Mouse (Mus musculus) erythroblast, embryonic 14.5 days (primary cell): Measurements from ENCODE around the gene Abca7. TPM values are rescaled to one million over a fixed set of nuclear protein-coding genes. Genes with fewer than 3 reads are reported as not detected.

Source experiments
- H3K27me3 ChIP-seq: 2 replicates; pipeline ENCODE4 v1.6.1; 2012; ENCODE audit warnings: inconsistent platforms; ENCODE audit not compliant: control insufficient read depth
- H3K36me3 ChIP-seq: 2 replicates; pipeline ENCODE4 v1.6.1; 2012; ENCODE audit warnings: mild to moderate bottlenecking, inconsistent platforms; ENCODE audit not compliant: control insufficient read depth
- H3K4me1 ChIP-seq: 2 replicates; pipeline ENCODE4 v1.6.1; 2012; ENCODE audit warnings: inconsistent platforms; ENCODE audit not compliant: control insufficient read depth
- H3K4me3 ChIP-seq: replicated peaks from 2 replicates; pipeline ENCODE3; 2012; ENCODE audit warnings: moderate library complexity, mild to moderate bottlenecking, inconsistent platforms
- H3K9me3 ChIP-seq: 2 replicates; pipeline ENCODE4 v1.6.1; 2012; ENCODE audit warnings: low read length, inconsistent platforms, mixed read lengths; ENCODE audit not compliant: control insufficient read depth
- GATA1 ChIP-seq: IDR thresholded peaks from 2 replicates; pipeline ENCODE4 v1.6.1; 2012; ENCODE audit warnings: low read length, inconsistent platforms, mixed read lengths
- TAL1 ChIP-seq: IDR thresholded peaks from 3 replicates; pipeline ENCODE4 v1.6.1; 2012; ENCODE audit warnings: low read length, inconsistent platforms, mixed read lengths
- polyA plus RNA-seq: library from polyadenylated mRNA; stranded (reverse); fragments of >175 nt; gene quantifications from 2 replicates; pipeline ENCODE4 v1.2.3, GENCODE M21; 2012

Gene Abca7
- polyA plus RNA-seq, 1 experiment: 7.6 TPM

DNA sequence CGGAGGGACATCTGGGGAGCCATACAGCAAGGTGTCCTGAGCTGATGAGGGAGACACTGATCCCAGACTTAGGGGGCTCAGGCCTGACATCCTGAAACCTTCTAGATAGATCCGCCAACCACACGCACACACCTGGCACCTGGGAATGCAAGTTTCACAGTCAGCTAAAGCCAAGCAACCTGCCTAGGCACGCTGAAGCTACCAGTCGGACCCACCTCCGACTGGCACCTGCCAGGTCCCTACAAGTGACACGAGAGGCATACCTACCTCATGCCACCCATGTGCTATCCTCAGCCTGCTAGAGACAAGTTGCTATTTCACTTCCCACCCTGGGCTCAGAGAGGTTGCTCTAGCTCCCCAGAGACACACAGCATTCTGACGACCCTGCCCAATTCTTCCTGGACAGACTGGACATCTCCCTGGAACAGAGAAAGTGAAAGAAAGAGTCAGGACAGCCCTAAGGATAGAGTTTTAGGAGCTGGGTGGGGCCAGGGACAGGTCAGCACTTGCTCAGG lies 7.0 kb upstream of the Abca7 start:
- Histone ChIP-seq H3K9me3 (peaks cover 21% of the 10 kb centered on the region), H3K4me3 (peak overlapping the region; percentile 60), H3K4me1 (peaks cover 69% of the 10 kb centered on the region), H3K27me3 (peaks cover 38% of the 10 kb centered on the region), H3K36me3 (no peaks in the 10 kb centered on the region; the same call in 1 of the 2 replicates)
- TF ChIP-seq TAL1: no peak
- no peak for TF ChIP-seq GATA1

DNA sequence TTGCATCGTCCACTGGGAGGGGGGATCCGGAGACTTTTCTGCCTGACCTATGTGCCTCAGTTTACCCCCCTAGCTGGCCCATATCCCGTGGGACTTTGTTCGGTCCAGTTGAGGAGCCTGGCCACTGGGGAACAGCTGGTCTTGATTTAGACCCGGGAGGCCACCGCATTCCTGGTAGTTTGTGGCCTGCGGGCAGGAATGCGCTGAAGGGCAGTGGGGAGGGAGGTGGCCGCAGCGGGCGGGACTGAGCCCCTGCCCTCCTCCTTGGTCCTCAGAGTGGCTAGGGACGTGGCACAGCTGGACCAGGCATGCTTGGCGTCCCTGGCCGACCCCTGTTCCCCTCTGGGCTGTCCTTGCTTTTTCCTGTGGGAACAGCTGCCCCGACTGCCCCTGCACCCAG lies 6.4 kb upstream of the Abca7 start:
- Histone ChIP-seq H3K4me1 (peaks cover 69% of the 10 kb centered on the region), H3K9me3 (peaks cover 21% of the 10 kb centered on the region), H3K27me3 (peaks cover 38% of the 10 kb centered on the region), H3K4me3 (no peak overlapping the region), H3K36me3 (no peaks in the 10 kb centered on the region; the same call in 1 of the 2 replicates)
- TF ChIP-seq TAL1: no peak
- no peak for TF ChIP-seq GATA1

DNA sequence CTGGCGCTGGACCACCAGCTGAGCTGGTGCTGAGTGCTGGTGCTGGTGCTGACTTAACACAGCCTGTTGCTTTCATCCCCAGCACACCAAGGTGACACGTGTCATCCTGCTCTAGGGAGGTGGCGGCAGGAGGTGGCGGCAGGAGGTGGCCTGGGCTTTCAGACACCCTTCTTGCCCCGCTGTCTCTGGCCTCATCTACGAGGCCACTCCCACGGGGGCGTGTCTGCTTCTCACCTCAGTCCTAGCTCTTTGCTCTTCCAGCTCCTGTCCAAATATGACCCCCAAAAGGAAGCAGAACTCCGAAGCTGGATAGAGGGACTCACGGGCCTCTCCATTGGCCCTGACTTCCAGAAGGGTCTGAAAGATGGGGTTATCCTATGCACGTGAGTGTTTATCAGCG lies 5.2 kb upstream of the Abca7 start:
- no peak overlapping the region for H3K4me3 ChIP-seq
- TF ChIP-seq TAL1 (no peak), GATA1 (no peak)
- H3K9me3 ChIP-seq: peaks cover 21% of the 10 kb centered on the region
- H3K4me1 ChIP-seq: peaks cover 70% of the 10 kb centered on the region
- no peaks in the 10 kb centered on the region; the same call in 1 of the 2 replicates for H3K36me3 ChIP-seq
- peaks cover 38% of the 10 kb centered on the region for H3K27me3 ChIP-seq

DNA sequence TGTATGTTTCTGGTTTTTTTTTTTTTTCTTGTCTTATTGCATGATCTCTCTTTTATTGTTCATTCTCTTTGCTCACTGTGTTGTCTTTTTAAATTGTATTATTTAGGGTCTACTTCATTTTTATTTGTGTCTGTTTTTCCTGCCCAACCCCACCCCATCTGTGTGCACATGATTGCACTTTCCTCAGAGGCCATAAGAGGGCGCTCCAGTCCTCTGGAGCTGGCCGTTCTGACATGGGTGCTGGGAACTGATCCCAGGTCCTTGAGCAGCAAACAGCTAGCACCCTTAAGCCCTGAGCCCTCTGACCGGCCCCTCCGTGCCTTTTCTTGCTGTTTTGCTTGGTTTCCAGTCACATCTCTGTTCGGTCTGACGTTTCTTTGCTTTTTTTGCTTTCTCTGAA lies 4.7 kb upstream of the Abca7 start:
- Histone ChIP-seq H3K27me3 (peaks cover 38% of the 10 kb centered on the region), H3K4me3 (no peak overlapping the region), H3K9me3 (peaks cover 21% of the 10 kb centered on the region), H3K4me1 (peaks cover 66% of the 10 kb centered on the region), H3K36me3 (no peaks in the 10 kb centered on the region; the same call in 1 of the 2 replicates)
- TF ChIP-seq GATA1: no peak
- no peak for TF ChIP-seq TAL1

DNA sequence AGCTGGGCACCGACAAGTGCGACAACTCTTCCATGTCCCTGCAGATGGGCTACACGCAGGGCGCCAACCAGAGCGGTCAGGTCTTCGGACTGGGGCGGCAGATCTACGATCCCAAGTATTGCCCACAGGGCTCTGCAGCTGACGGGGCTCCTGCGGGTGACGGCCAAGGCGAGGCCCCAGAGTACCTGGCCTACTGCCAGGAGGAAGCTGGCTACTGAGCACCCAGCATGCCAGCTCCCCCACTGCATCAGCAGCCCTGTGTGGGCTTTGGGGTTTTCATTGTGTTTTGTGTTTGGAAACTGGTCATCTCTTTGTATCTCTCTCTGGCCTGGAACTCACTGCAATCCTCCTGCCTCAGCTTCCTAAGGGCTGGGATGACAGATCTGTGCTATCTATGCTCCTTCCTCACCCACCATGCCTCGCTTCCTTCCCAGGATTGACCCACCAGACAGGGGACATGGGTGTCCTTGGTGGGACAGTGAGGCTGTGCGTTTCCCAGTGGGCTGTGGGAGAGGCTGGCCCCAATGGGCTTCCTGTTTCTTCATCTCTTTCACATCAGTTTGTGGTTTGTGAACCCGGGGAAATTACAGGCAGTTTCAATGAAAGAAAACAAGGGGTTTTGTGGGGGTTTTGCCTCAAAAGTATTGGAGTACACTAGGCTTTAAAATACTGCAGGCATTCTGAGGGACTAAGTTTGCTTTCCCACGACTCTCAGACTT lies 1.7 kb upstream of the Abca7 start:
- peaks cover 19% of the 10 kb centered on the region for H3K36me3 ChIP-seq
- H3K4me3 ChIP-seq: no peak overlapping the region
- peaks cover 17% of the 10 kb centered on the region for H3K9me3 ChIP-seq
- peaks cover 13% of the 10 kb centered on the region for H3K27me3 ChIP-seq
- TF ChIP-seq TAL1 (no peak), GATA1 (no peak)
- peaks cover 59% of the 10 kb centered on the region for H3K4me1 ChIP-seq

DNA sequence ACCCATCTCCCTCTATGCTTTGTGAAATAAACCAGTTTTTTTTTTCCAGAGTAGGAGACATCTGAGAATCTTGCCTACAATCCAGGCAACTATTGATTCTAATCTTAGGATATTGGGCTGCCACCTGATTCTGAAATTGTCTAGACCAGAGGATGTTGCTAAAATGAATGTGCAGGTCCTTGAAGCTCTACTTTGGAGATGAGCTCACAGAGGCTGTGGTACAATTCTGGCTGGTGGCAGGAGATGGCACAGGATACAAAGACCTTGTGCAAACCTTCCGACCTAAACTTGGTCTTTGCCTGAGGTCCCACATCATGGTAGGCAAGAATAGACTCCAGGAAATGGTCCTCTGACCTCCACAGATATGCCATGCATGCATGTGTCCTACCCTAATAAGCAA lies 658 bp upstream of the Abca7 start:
- H3K4me1 ChIP-seq: peaks cover 64% of the 10 kb centered on the region
- H3K27me3 ChIP-seq: peaks cover 5% of the 10 kb centered on the region
- peaks cover 30% of the 10 kb centered on the region for H3K36me3 ChIP-seq
- peaks cover 17% of the 10 kb centered on the region for H3K9me3 ChIP-seq
- TF ChIP-seq GATA1 (no peak), TAL1 (no peak)
- peak overlapping the region; percentile 84 for H3K4me3 ChIP-seq

DNA sequence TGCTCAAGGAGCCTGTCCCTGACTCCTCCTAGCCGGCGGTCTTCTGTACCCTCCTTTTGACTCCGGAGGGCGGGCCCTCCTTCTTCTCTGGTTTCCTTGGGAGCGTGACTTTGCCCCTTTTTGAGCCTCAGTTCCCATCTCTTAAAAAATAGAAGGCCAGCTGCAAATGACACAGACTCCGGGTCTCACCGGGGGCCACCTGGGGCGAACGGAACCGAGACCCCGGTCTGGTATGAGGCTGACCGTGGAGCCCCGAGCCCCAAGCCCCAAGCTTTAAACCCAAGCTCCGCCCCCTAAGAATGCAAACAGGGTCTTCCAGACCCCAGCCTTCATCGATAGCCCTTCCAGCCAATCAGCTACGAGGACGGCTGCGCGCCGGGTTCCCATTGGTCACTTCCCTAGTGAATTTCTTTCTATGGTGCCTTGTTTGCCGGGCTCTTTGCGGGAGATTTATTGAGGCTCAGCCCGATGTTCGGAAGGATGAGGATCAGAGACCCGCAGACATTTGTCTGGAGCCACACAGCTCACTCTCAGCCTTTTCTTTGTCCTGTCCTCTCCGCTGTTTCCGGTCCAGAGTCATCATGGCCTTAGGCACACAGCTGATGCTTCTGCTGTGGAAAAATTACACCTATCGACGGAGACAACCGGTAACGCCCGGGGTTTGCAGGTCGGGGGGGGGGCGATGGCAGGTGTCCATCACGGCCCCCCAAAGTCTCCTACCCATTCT lies 903 bp downstream of the Abca7 start:
- H3K9me3 ChIP-seq: peaks cover 5% of the 10 kb centered on the region
- peak overlapping the region; percentile 84 for H3K4me3 ChIP-seq
- H3K4me1 ChIP-seq: peaks cover 76% of the 10 kb centered on the region
- TF ChIP-seq TAL1 (no peak), GATA1 (no peak)
- peaks cover 46% of the 10 kb centered on the region for H3K36me3 ChIP-seq
- H3K27me3 ChIP-seq: no peaks in the 10 kb centered on the region; the same call in 1 of the 2 replicates

DNA sequence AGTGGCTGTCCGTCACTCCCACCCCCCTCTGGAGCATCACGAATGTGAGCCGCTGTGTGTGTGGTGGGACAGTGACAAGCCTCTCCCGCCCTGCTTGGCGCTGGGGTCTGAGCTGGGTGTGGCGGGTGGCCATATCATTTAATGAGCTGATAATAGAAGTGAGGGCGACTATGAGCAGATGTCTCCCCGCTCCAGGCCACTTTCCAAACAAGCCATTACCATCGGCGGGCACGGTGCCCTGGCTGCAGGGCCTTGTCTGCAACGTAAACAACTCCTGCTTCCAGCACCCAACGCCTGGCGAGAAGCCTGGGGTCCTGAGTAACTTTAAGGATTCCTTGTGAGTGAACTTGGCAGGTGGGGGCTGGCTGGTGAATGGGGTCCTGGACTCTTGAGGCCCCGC lies 1.5 kb downstream of the Abca7 start:
- no peaks in the 10 kb centered on the region for H3K9me3 ChIP-seq
- TF ChIP-seq TAL1 (no peak), GATA1 (no peak)
- peaks cover 52% of the 10 kb centered on the region for H3K36me3 ChIP-seq
- H3K27me3 ChIP-seq: no peaks in the 10 kb centered on the region; the same call in 1 of the 2 replicates
- H3K4me3 ChIP-seq: peak overlapping the region; percentile 84
- peaks cover 82% of the 10 kb centered on the region for H3K4me1 ChIP-seq

DNA sequence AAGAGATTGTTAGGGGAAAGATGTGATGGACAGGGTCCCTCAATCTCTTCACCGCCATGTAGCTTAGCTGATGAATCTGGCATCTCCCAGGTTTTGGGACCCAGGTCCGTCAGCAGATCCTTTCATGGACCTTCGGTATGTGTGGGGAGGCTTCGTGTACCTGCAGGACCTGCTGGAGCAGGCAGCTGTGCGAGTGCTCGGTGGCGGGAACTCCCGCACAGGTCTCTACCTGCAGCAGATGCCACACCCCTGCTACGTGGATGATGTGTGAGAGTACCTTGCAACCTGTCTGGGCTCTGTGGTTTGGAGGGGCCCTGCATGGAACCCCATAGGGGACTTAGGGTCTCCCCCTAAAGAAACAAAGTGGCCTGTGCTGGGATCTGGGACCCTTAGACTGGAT lies 5.7 kb downstream of the Abca7 start:
- no peak for TF ChIP-seq GATA1
- TF ChIP-seq TAL1: no peak
- no peaks in the 10 kb centered on the region; the same call in 1 of the 2 replicates for H3K27me3 ChIP-seq
- no peak overlapping the region for H3K4me3 ChIP-seq
- peaks cover 93% of the 10 kb centered on the region for H3K36me3 ChIP-seq
- H3K9me3 ChIP-seq: no peaks in the 10 kb centered on the region
- peaks cover 77% of the 10 kb centered on the region for H3K4me1 ChIP-seq
